Mouse (Mus musculus): ENCODE results near the gene Mbnl1. TPM values are rescaled to one million over a fixed set of nuclear protein-coding genes. Genes with fewer than 3 reads are reported as not detected.

Gene Mbnl1
- polyA plus RNA-seq, 1 experiment from 2014 or later = 76.3 TPM

GRCm38 (mm10) chr3:60568801-60569568, 96.4 kb downstream of the Mbnl1 start:
- no peak for ATAC-seq (ENCODE audit: low read depth)
- no peak overlapping the region for H3K9ac ChIP-seq (replicated peaks; ENCODE audit: low read depth, low read length)

GRCm38 (mm10) chr3:60569781-60570180, 97.2 kb downstream of the Mbnl1 start:
- H3K27me3 ChIP-seq (ENCODE audit: control insufficient read depth, insufficient read depth, low read length) = no peaks in the 10 kb centered on the region
- H3K4me2 ChIP-seq (ENCODE audit: low read depth, low read length) = no peak overlapping the region
- H3K4me1 ChIP-seq (ENCODE audit: control insufficient read depth, insufficient read depth, low read length) = peaks cover 23% of the 10 kb centered on the region
- no peak overlapping the region; the same call in 1 of the 2 replicates for H3K27ac ChIP-seq (ENCODE audit: low read depth, low read length)
- no peak overlapping the region for H3K4me3 ChIP-seq (ENCODE audit: low read depth, low read length)
- no peaks in the 10 kb centered on the region for H3K9me3 ChIP-seq (ENCODE audit: control insufficient read depth, low read length)
- 25% methylated on average over 2 of the region's 2 CpGs for WGBS
- H3K36me3 ChIP-seq (ENCODE audit: control insufficient read depth, insufficient read depth, low read length) = no peaks in the 10 kb centered on the region
- H3K9ac ChIP-seq (replicated peaks; ENCODE audit: low read depth, low read length) = no peak overlapping the region
- peak; percentile 64 for ATAC-seq (ENCODE audit: low read depth)

More at GRCm38 (mm10) chr3:60568801-60569568, 96.4 kb downstream of the Mbnl1 start:
- no peaks in the 10 kb centered on the region for H3K36me3 ChIP-seq (ENCODE audit: control insufficient read depth, insufficient read depth, low read length)
- no peaks in the 10 kb centered on the region for H3K9me3 ChIP-seq (ENCODE audit: control insufficient read depth, low read length)
- H3K4me1 ChIP-seq (ENCODE audit: control insufficient read depth, insufficient read depth, low read length) = peaks cover 27% of the 10 kb centered on the region
- H3K4me2 ChIP-seq (ENCODE audit: low read depth, low read length) = no peak overlapping the region
- H3K4me3 ChIP-seq (ENCODE audit: low read depth, low read length) = no peak overlapping the region
- WGBS = 48% methylated on average over 6 of the region's 6 CpGs
- H3K27ac ChIP-seq (ENCODE audit: low read depth, low read length) = no peak overlapping the region
- H3K27me3 ChIP-seq (ENCODE audit: control insufficient read depth, insufficient read depth, low read length) = no peaks in the 10 kb centered on the region

- no peak overlapping the region for H3K9ac ChIP-seq (replicated peaks; ENCODE audit: low read depth, low read length)
- H3K27me3 ChIP-seq (ENCODE audit: control insufficient read depth, insufficient read depth, low read length) = no peaks in the 10 kb centered on the region
- peaks cover 21% of the 10 kb centered on the region for H3K4me1 ChIP-seq (ENCODE audit: control insufficient read depth, insufficient read depth, low read length)
- H3K36me3 ChIP-seq (ENCODE audit: control insufficient read depth, insufficient read depth, low read length) = no peaks in the 10 kb centered on the region
- WGBS = 61% methylated on average over 5 of the region's 5 CpGs
- no peak overlapping the region for H3K4me3 ChIP-seq (ENCODE audit: low read depth, low read length)
- no peaks in the 10 kb centered on the region for H3K9me3 ChIP-seq (ENCODE audit: control insufficient read depth, low read length)
- no peak for ATAC-seq (ENCODE audit: low read depth)
- no peak overlapping the region for H3K4me2 ChIP-seq (ENCODE audit: low read depth, low read length)
- no peak overlapping the region for H3K27ac ChIP-seq (ENCODE audit: low read depth, low read length)
Measured at GRCm38 (mm10) chr3:60570491-60571022, 97.9 kb downstream of the Mbnl1 start.

DNA sequence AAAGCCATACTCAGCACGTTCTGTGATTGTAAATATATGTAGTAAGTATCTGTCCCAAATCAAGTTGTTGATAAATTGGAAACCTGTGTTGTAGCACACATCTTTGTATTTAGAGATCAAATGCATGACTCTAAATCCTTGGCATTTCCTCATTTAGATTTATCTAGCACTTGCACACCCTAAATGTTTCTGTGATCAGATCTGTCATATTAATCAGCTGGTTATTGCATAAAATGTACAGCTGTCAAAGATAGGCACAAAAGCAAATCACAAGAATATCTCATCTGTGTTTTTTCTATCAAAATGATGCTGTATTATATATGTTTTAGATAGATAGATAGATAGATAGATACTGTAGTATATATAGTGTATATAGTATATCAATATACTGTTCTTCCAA, 98.9 kb downstream of the Mbnl1 start:
- H3K27me3 ChIP-seq (ENCODE audit: control insufficient read depth, insufficient read depth, low read length) = no peaks in the 10 kb centered on the region
- no peak overlapping the region for H3K9ac ChIP-seq (replicated peaks; ENCODE audit: low read depth, low read length)
- H3K9me3 ChIP-seq (ENCODE audit: control insufficient read depth, low read length) = no peaks in the 10 kb centered on the region
- no peak overlapping the region for H3K4me3 ChIP-seq (ENCODE audit: low read depth, low read length)
- ATAC-seq (ENCODE audit: low read depth) = no peak
- WGBS = 45% methylated on average over 1 of the region's 1 CpGs
- H3K4me1 ChIP-seq (ENCODE audit: control insufficient read depth, insufficient read depth, low read length) = peaks cover 17% of the 10 kb centered on the region
- no peaks in the 10 kb centered on the region for H3K36me3 ChIP-seq (ENCODE audit: control insufficient read depth, insufficient read depth, low read length)
- H3K27ac ChIP-seq (ENCODE audit: low read depth, low read length) = no peak overlapping the region
- no peak overlapping the region for H3K4me2 ChIP-seq (ENCODE audit: low read depth, low read length)

DNA sequence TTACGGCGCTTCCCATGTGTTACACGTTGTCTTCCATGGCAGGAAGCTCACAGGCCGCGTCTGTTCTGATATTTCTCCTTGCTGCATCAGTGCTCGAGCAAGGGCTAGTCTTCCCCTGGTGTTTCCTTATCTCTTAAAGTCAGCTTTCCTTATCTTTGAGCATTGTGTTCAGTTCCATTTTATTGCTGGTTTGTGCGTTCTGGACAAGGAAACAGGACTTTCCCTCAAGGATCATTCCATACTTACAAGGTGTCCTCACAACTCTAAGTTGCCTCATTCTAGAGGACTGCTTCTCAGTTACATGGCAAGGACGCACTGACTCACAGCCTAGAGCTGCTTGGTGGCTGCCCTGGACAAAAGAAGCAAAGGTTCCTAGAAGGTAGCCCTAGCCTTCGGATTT, 101.6 kb downstream of the Mbnl1 start:
- peaks cover 12% of the 10 kb centered on the region; the same call in 1 of the 2 replicates for H3K4me1 ChIP-seq (ENCODE audit: control insufficient read depth, insufficient read depth, low read length)
- WGBS = 91% methylated on average over 9 of the region's 9 CpGs
- H3K27me3 ChIP-seq (ENCODE audit: control insufficient read depth, insufficient read depth, low read length) = no peaks in the 10 kb centered on the region
- H3K4me3 ChIP-seq (ENCODE audit: low read depth, low read length) = no peak overlapping the region
- no peak overlapping the region for H3K9ac ChIP-seq (replicated peaks; ENCODE audit: low read depth, low read length)
- no peaks in the 10 kb centered on the region for H3K36me3 ChIP-seq (ENCODE audit: control insufficient read depth, insufficient read depth, low read length)
- no peak overlapping the region for H3K27ac ChIP-seq (ENCODE audit: low read depth, low read length)
- no peak overlapping the region for H3K4me2 ChIP-seq (ENCODE audit: low read depth, low read length)
- ATAC-seq (ENCODE audit: low read depth) = no peak
- no peaks in the 10 kb centered on the region for H3K9me3 ChIP-seq (ENCODE audit: control insufficient read depth, low read length)

- H3K4me1 ChIP-seq (ENCODE audit: control insufficient read depth, insufficient read depth, low read length) = 0 out of 2 replicates have a peak, but pooled peaks cover 5% of the 10 kb centered on the region
- no peaks in the 10 kb centered on the region for H3K9me3 ChIP-seq (ENCODE audit: control insufficient read depth, low read length)
- H3K27me3 ChIP-seq (ENCODE audit: control insufficient read depth, insufficient read depth, low read length) = no peaks in the 10 kb centered on the region
- H3K4me3 ChIP-seq (ENCODE audit: low read depth, low read length) = no peak overlapping the region
- 86% methylated on average over 4 of the region's 4 CpGs for WGBS
- no peak overlapping the region for H3K4me2 ChIP-seq (ENCODE audit: low read depth, low read length)
- no peak for ATAC-seq (ENCODE audit: low read depth)
- H3K9ac ChIP-seq (replicated peaks; ENCODE audit: low read depth, low read length) = no peak overlapping the region
- H3K36me3 ChIP-seq (ENCODE audit: control insufficient read depth, insufficient read depth, low read length) = no peaks in the 10 kb centered on the region
- H3K27ac ChIP-seq (ENCODE audit: low read depth, low read length) = no peak overlapping the region
Measured at GRCm38 (mm10) chr3:60574849-60575524, 102.4 kb downstream of the Mbnl1 start.

GRCm38 (mm10) chr3:60575945-60576344, 103.3 kb downstream of the Mbnl1 start:
- Histone ChIP-seq H3K9ac (replicated peaks; ENCODE audit: low read depth, low read length) (no peak overlapping the region), H3K27ac (ENCODE audit: low read depth, low read length) (no peak overlapping the region), H3K4me3 (ENCODE audit: low read depth, low read length) (no peak overlapping the region), H3K9me3 (ENCODE audit: control insufficient read depth, low read length) (no peaks in the 10 kb centered on the region), H3K4me2 (ENCODE audit: low read depth, low read length) (no peak overlapping the region), H3K27me3 (ENCODE audit: control insufficient read depth, insufficient read depth, low read length) (no peaks in the 10 kb centered on the region), H3K36me3 (ENCODE audit: control insufficient read depth, insufficient read depth, low read length) (no peaks in the 10 kb centered on the region), H3K4me1 (ENCODE audit: control insufficient read depth, insufficient read depth, low read length) (0 out of 2 replicates have a peak, but pooled peaks cover 9% of the 10 kb centered on the region)
- WGBS = 63% methylated on average over 2 of the region's 2 CpGs
- ATAC-seq (ENCODE audit: low read depth) = no peak

DNA sequence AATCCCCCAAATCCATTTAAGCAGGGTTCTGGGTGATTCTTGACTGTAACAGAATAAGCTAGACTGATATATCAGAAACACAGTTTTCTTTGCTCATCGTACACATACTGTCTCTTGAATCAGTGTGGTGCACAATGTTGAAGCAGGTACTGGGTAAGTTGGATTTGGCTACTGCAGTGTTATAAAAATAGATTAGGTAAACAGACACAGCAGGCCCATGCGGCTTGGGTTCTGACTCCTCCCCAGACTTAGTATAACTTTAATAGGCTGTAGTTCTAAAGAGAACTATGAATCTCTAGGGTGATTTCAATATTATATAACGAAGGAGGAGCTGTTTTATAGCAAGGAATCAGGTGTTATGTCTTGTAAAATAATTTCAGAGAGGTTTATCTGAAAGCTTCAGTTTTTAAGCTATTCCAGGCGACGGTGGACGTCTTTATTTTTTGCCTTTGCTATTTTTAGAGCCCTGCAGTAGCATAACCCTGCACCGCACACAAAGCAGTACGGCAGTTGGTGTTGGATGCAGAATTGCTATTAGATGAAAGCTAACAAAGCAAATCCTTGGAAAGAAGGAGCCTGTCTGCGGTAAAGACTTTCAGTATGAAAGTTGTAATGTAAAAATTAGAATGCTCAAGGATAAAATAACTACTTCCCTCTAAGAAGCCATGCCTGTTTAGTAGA, 103.9 kb downstream of the Mbnl1 start:
- WGBS = 67% methylated on average over 9 of the region's 9 CpGs
- H3K36me3 ChIP-seq (ENCODE audit: control insufficient read depth, insufficient read depth, low read length) = no peaks in the 10 kb centered on the region
- no peak overlapping the region for H3K9ac ChIP-seq (replicated peaks; ENCODE audit: low read depth, low read length)
- H3K27me3 ChIP-seq (ENCODE audit: control insufficient read depth, insufficient read depth, low read length) = no peaks in the 10 kb centered on the region
- H3K4me3 ChIP-seq (ENCODE audit: low read depth, low read length) = no peak overlapping the region
- H3K27ac ChIP-seq (ENCODE audit: low read depth, low read length) = no peak overlapping the region
- no peak for ATAC-seq (ENCODE audit: low read depth)
- 0 out of 2 replicates have a peak, but pooled peaks cover 9% of the 10 kb centered on the region for H3K4me1 ChIP-seq (ENCODE audit: control insufficient read depth, insufficient read depth, low read length)
- H3K4me2 ChIP-seq (ENCODE audit: low read depth, low read length) = no peak overlapping the region
- no peaks in the 10 kb centered on the region for H3K9me3 ChIP-seq (ENCODE audit: control insufficient read depth, low read length)
